Mouse (Mus musculus) ES-E14 (cell line): ENCODE results near the gene Tbc1d32. TPM values are rescaled to one million over a fixed set of nuclear protein-coding genes. Genes with fewer than 3 reads are reported as not detected.

ENCODE experiments used
- DNase-seq: peaks from one replicate; pipeline ENCODE4 v3.0.0-alpha.2; 2013; ENCODE audit warnings: low read depth, low spot score
- H3K27ac ChIP-seq: 2 replicates; pipeline ENCODE4 v1.5.1; 2012; ENCODE audit warnings: low read depth, mild to moderate bottlenecking, low read length, moderate library complexity, mixed read lengths; ENCODE audit not compliant: poor library complexity, insufficient read depth, severe bottlenecking
- H3K36me3 ChIP-seq: 2 replicates; pipeline ENCODE4 v1.6.1; 2012; ENCODE audit warnings: mild to moderate bottlenecking, low read length, moderate library complexity, mixed read lengths; ENCODE audit not compliant: control insufficient read depth, poor library complexity, insufficient read depth, severe bottlenecking
- H3K4me1 ChIP-seq, 2 experiments: fragments of 150-350 bp in 1 of 2; sonication (generic) in 1 of 2; 2 replicates each; pipeline ENCODE4 v1.6.1; 2012; ENCODE audit warnings: low read length in 2 of 2, mild to moderate bottlenecking in 1 of 2, mixed read lengths in 1 of 2; ENCODE audit not compliant: control insufficient read depth in 2 of 2, insufficient read depth in 2 of 2, poor library complexity in 1 of 2
- H3K4me3 ChIP-seq, 2 experiments: fragments of 150-350 bp in 1 of 2; sonication (generic) in 1 of 2; 2 replicates each; pipeline ENCODE4 v1.5.1; 2012; ENCODE audit warnings: low read length in 2 of 2, low read depth in 1 of 2, mild to moderate bottlenecking in 1 of 2, mixed read lengths in 1 of 2; ENCODE audit not compliant: insufficient read depth in 1 of 2, poor library complexity in 1 of 2, severe bottlenecking in 1 of 2
- H3K9ac ChIP-seq: 2 replicates; pipeline ENCODE4 v1.6.1; 2012; ENCODE audit warnings: low read depth, mild to moderate bottlenecking, low read length, mixed read lengths; ENCODE audit not compliant: poor library complexity, insufficient read depth, severe bottlenecking
- H3K9me3 ChIP-seq: fragments of 150-350 bp; sonication (generic); 2 replicates; pipeline ENCODE4 v1.6.1; 2012; ENCODE audit warnings: low read depth, mild to moderate bottlenecking, low read length; ENCODE audit not compliant: control insufficient read depth, insufficient read depth
- CHD2 ChIP-seq: IDR thresholded peaks from 2 replicates; pipeline ENCODE4 v1.6.1; 2014; ENCODE audit warnings: mild to moderate bottlenecking, low read depth, low read length, inconsistent platforms
- HCFC1 ChIP-seq: IDR thresholded peaks from 2 replicates; pipeline ENCODE4 v1.6.1; 2012; ENCODE audit warnings: low read length, inconsistent platforms, borderline replicate concordance; ENCODE audit not compliant: insufficient read depth
- MAFK ChIP-seq: IDR thresholded peaks from 2 replicates; pipeline ENCODE4 v1.6.1; 2014; ENCODE audit warnings: mild to moderate bottlenecking, low read depth, low read length, inconsistent platforms; ENCODE audit not compliant: insufficient read depth
- ZC3H11A ChIP-seq: IDR thresholded peaks from 2 replicates; pipeline ENCODE4 v1.6.1; 2012; ENCODE audit warnings: low read depth, mild to moderate bottlenecking, inconsistent platforms, low read length, borderline replicate concordance
- ZNF384 ChIP-seq: IDR thresholded peaks from 2 replicates; pipeline ENCODE4 v1.6.1; 2012; ENCODE audit warnings: low read depth, low read length, inconsistent platforms
- in situ Hi-C, 2 experiments: fragments of 600-800 bp; cut with MboI; formaldehyde crosslinking; loops; one replicate each; pipeline ENCODE4 v1.15.1; 2025; ENCODE audit warnings: low sequenced_read_pairs in 2 of 2, inconsistent platforms in 1 of 2; ENCODE audit not compliant: unreplicated experiment in 2 of 2
- total RNA-seq: library from RNA; depleted of rRNA; stranded (reverse); fragments of 300-350 nt; gene quantifications from 2 replicates; pipeline ENCODE4 v1.2.3, GENCODE M21; 2012; rRNA removed

The Tbc1d32 gene
- total RNA-seq, 1 experiment, result 6.7 TPM

GRCm38 (mm10) chr10:56025400-56025799, 203.1 kb downstream of the Tbc1d32 start:
- no peak overlapping the region for H3K9ac ChIP-seq
- no peak for TF ChIP-seq HCFC1
- no peak for TF ChIP-seq CHD2
- TF ChIP-seq MAFK, result no peak
- TF ChIP-seq ZNF384, result no peak
- TF ChIP-seq ZC3H11A, result no peak
- in situ Hi-C loops, result no loop called here
- H3K27ac ChIP-seq, result no peak overlapping the region
- no peaks in the 10 kb centered on the region for H3K36me3 ChIP-seq
- H3K4me1 ChIP-seq, result no peaks in the 10 kb centered on the region
- no peak overlapping the region for H3K4me3 ChIP-seq
- no peak for DNase-seq
- no peaks in the 10 kb centered on the region for H3K9me3 ChIP-seq

- Histone ChIP-seq H3K4me3 (no peak overlapping the region), H3K9me3 (no peaks in the 10 kb centered on the region), H3K9ac (no peak overlapping the region), H3K27ac (no peak overlapping the region), H3K4me1 (no peaks in the 10 kb centered on the region), H3K36me3 (no peaks in the 10 kb centered on the region)
- in situ Hi-C loops, result no loop called here
- DNase-seq, result no peak
- TF ChIP-seq CHD2, result no peak
- no peak for TF ChIP-seq HCFC1
- TF ChIP-seq MAFK, result no peak
Measured at GRCm38 (mm10) chr10:56024579-56024978, 203.9 kb downstream of the Tbc1d32 start.

- no peak overlapping the region for H3K27ac ChIP-seq
- DNase-seq, result no peak
Measured at GRCm38 (mm10) chr10:55979898-55980521, 248.5 kb downstream of the Tbc1d32 start.

GRCm38 (mm10) chr10:55978001-55978400, 250.5 kb downstream of the Tbc1d32 start:
- Histone ChIP-seq H3K9ac (no peak overlapping the region), H3K9me3 (no peaks in the 10 kb centered on the region), H3K4me3 (no peak overlapping the region), H3K4me1 (no peaks in the 10 kb centered on the region; a peak in 1 of 4 replicates), H3K27ac (no peak overlapping the region), H3K36me3 (no peaks in the 10 kb centered on the region)
- DNase-seq, result no peak
- TF ChIP-seq MAFK, result no peak
- no peak for TF ChIP-seq HCFC1
- TF ChIP-seq ZNF384, result no peak
- TF ChIP-seq CHD2, result no peak
- no peak for TF ChIP-seq ZC3H11A
- in situ Hi-C loops, result no loop called here

More at GRCm38 (mm10) chr10:55979898-55980521, 248.5 kb downstream of the Tbc1d32 start:
- no peaks in the 10 kb centered on the region for H3K9me3 ChIP-seq
- H3K9ac ChIP-seq, result no peak overlapping the region
- no peaks in the 10 kb centered on the region; a peak in 1 of 4 replicates for H3K4me1 ChIP-seq
- H3K36me3 ChIP-seq, result no peaks in the 10 kb centered on the region
- TF ChIP-seq MAFK (no peak), ZC3H11A (peak; percentile 39; the same call in 1 of the 2 replicates)
- no peak overlapping the region for H3K4me3 ChIP-seq
- in situ Hi-C loops, result no loop called here

Other genes starting within 250 kb of the Tbc1d32 start
- 2.6 and 3.3 TPM in 2 replicates for gene Msl3l2, start 121.8 kb downstream of the Tbc1d32 start, total RNA-seq
- 156 and 171 TPM in 2 replicates for gene Gja1, start 148.6 kb upstream of the Tbc1d32 start, total RNA-seq